ENCODE assay signal across 13 mouse cellular contexts in the genomic region with DNA sequence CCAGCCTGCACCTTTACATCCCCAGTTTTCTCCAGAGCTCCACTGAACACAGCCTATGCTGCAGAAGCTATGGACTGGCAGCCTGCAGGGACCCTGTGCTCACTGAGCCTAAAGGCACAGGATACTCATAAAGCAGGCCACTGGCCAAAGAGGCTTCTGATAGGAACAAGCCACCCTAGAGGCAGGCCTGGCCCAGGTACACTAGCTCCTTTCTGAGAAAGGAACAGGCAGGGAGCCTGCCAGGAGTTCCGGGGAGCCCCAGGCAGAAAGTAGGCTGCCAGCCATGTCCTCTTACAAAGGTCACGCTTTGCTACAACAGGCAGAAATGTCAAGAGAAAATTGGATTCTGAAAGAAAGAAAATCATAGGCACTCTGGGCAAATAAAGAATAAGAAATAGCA.
DNase-seq lines count a peak whose midpoint lies in the region; ATAC-seq and TF ChIP-seq lines count a peak whose summit lies in the region.
"Had no signal": no experiment of that assay in that cellular context is flagged by ENCODE, and none has a peak within 500 bp of the region (broad histone marks: within the 10 kb centered on the region; RNA-seq: fewer than 3 reads in every experiment).

No protein-coding gene starts in this region.

- DNase-seq in forebrain, embryonic 10.5 days (ENCODE audit: extremely low spot score, low spot score) = no peak
- DNase-seq in layer of hippocampus, adult 2 months (ENCODE audit: low spot score in 2 of 2) = no peak
- DNase-seq in layer of hippocampus, postnatal 25 days (ENCODE audit: extremely low spot score in 1 of 2, low spot score in 1 of 2) = no peak
- DNase-seq in cerebellum, postnatal 14 days = peak; percentile 60 to 72
- DNase-seq in midbrain, embryonic 14.5 days = no peak
- DNase-seq in layer of hippocampus, adult 11-12 months (ENCODE audit: low spot score) = no peak
- DNase-seq: lung, embryonic 14.5 days had no signal

- no peak overlapping the region for H3K9ac ChIP-seq in forebrain, embryonic 13.5 days
- no peak overlapping the region for H3K9ac ChIP-seq in midbrain, embryonic 14.5 days (replicated peaks; ENCODE audit: low read length)
- H3K9ac ChIP-seq: embryonic facial prominence, embryonic 12.5 days; lung, embryonic 14.5 days; stomach, embryonic 15.5 days had no signal

- no peaks in the 10 kb centered on the region for H3K27me3 ChIP-seq in forebrain, embryonic 13.5 days
- H3K27me3 ChIP-seq in forebrain, embryonic 10.5 days (ENCODE audit: poor library complexity, severe bottlenecking) = no peaks in the 10 kb centered on the region
- H3K27me3 ChIP-seq in midbrain, embryonic 14.5 days (ENCODE audit: control insufficient read depth, insufficient read depth, low read length) = no peaks in the 10 kb centered on the region
- H3K27me3 ChIP-seq: embryonic facial prominence, embryonic 12.5 days; stomach, embryonic 15.5 days had no signal

- no peaks in the 10 kb centered on the region for H3K4me1 ChIP-seq in forebrain, embryonic 13.5 days
- no peaks in the 10 kb centered on the region for H3K4me1 ChIP-seq in forebrain, embryonic 10.5 days
- 0 out of 2 replicates have a peak, but pooled peaks cover 4% of the 10 kb centered on the region for H3K4me1 ChIP-seq in midbrain, embryonic 14.5 days (ENCODE audit: control insufficient read depth, insufficient read depth, low read length)
- H3K4me1 ChIP-seq: embryonic facial prominence, embryonic 12.5 days; limb, embryonic 10.5 days; stomach, embryonic 15.5 days had no signal

- H3K27ac ChIP-seq in forebrain, embryonic 13.5 days = peak overlapping the region; percentile 25; the same call in 1 of the 2 replicates
- H3K27ac ChIP-seq in forebrain, embryonic 10.5 days = no peak overlapping the region
- peak overlapping the region; percentile 36; the same call in 1 of the 2 replicates for H3K27ac ChIP-seq in layer of hippocampus, adult 2 months
- peak overlapping the region; percentile 52; the same call in 1 of the 2 replicates for H3K27ac ChIP-seq in midbrain, embryonic 14.5 days (replicated peaks; ENCODE audit: low read depth, low read length)
- H3K27ac ChIP-seq: embryonic facial prominence, embryonic 12.5 days; limb, embryonic 10.5 days; stomach, embryonic 15.5 days had no signal

- no peaks in the 10 kb centered on the region for H3K36me3 ChIP-seq in forebrain, embryonic 13.5 days (ENCODE audit: poor library complexity, severe bottlenecking)
- H3K36me3 ChIP-seq in forebrain, embryonic 10.5 days (replicated peaks) = no peaks in the 10 kb centered on the region
- H3K36me3 ChIP-seq in midbrain, embryonic 14.5 days (ENCODE audit: control insufficient read depth, insufficient read depth, low read length) = no peaks in the 10 kb centered on the region
- H3K36me3 ChIP-seq: embryonic facial prominence, embryonic 12.5 days; limb, embryonic 10.5 days; stomach, embryonic 15.5 days had no signal

- 74% methylated on average over 2 of the region's 2 CpGs for WGBS in forebrain, embryonic 13.5 days
- 92% methylated on average over 2 of the region's 2 CpGs for WGBS in forebrain, embryonic 10.5 days
- WGBS in midbrain, embryonic 14.5 days = 71% methylated on average over 2 of the region's 2 CpGs

- no peak for ATAC-seq in forebrain, embryonic 13.5 days
- no peak for ATAC-seq in midbrain, embryonic 14.5 days (ENCODE audit: low FRiP score, low TSS enrichment)
- ATAC-seq in inflammation-experienced regulatory T-cells, adult 6 months = no peak

- no peak overlapping the region for H3K4me2 ChIP-seq in forebrain, embryonic 13.5 days
- no peak overlapping the region for H3K4me2 ChIP-seq in midbrain, embryonic 14.5 days (ENCODE audit: low read length)
- H3K4me2 ChIP-seq: embryonic facial prominence, embryonic 12.5 days; lung, embryonic 14.5 days; stomach, embryonic 15.5 days had no signal

- TF ChIP-seq CTCF in layer of hippocampus, adult 2 months (conservative IDR thresholded peaks at IDR 0.05) = no peak

- H3K4me3 ChIP-seq in forebrain, embryonic 13.5 days = no peak overlapping the region
- no peak overlapping the region for H3K4me3 ChIP-seq in forebrain, embryonic 10.5 days
- H3K4me3 ChIP-seq in layer of hippocampus, adult 2 months = no peak overlapping the region
- H3K4me3 ChIP-seq in midbrain, embryonic 14.5 days (replicated peaks; ENCODE audit: low read depth, low read length) = no peak overlapping the region
- H3K4me3 ChIP-seq: embryonic facial prominence, embryonic 12.5 days; limb, embryonic 10.5 days; myocyte; stomach, embryonic 15.5 days had no signal

- H3K9me3 ChIP-seq in forebrain, embryonic 13.5 days (replicated peaks) = no peaks in the 10 kb centered on the region
- H3K9me3 ChIP-seq in forebrain, embryonic 10.5 days = no peaks in the 10 kb centered on the region
- H3K9me3 ChIP-seq in midbrain, embryonic 14.5 days (ENCODE audit: control insufficient read depth, low read length) = no peaks in the 10 kb centered on the region
- H3K9me3 ChIP-seq: embryonic facial prominence, embryonic 12.5 days; limb, embryonic 10.5 days; stomach, embryonic 15.5 days had no signal

Comparison
In these comparisons a context has a peak if more than half of its experiments do, and no peak if none do; other contexts are left out.
1. DNase-seq: peak in cerebellum, postnatal 14 days (2 of 2); none in forebrain, embryonic 10.5 days (single experiment), layer of hippocampus, adult 2 months (0 of 2), layer of hippocampus, postnatal 25 days (0 of 2), midbrain, embryonic 14.5 days (single experiment) and layer of hippocampus, adult 11-12 months (single experiment).